Comparison of ENCODE assay signal across 29 mouse cellular contexts in genomic region chr4:132011619-132012018, GRCm38 (mm10).
A peak's percentile ranks its signal among the peaks of the same experiment; 100 is the strongest.
DNase-seq lines count a peak whose midpoint lies in the region; ATAC-seq and TF ChIP-seq lines count a peak whose summit lies in the region.
"Had no signal": no experiment of that assay in that cellular context is flagged by ENCODE, and none has a peak within 500 bp of the region (broad histone marks: within the 10 kb centered on the region; RNA-seq: fewer than 3 reads in every experiment).

No protein-coding gene starts in this region.

- H3K36me3 ChIP-seq in hindbrain, embryonic 12.5 days: peaks cover 6% of the 10 kb centered on the region; the same call in 1 of the 2 replicates
- H3K36me3 ChIP-seq in hindbrain, embryonic 16.5 days (ENCODE audit: control insufficient read depth, insufficient read depth, low read length): peaks cover 4% of the 10 kb centered on the region; the same call in 1 of the 2 replicates
- H3K36me3 ChIP-seq in neural tube, embryonic 13.5 days: peaks cover 6% of the 10 kb centered on the region
- H3K36me3 ChIP-seq: forebrain, embryonic 15.5 days had no signal

- WGBS in hindbrain, embryonic 12.5 days: 47% methylated on average over 3 of the region's 3 CpGs
- 58% methylated on average over 3 of the region's 3 CpGs for WGBS in hindbrain, embryonic 16.5 days
- WGBS in neural tube, embryonic 13.5 days: 49% methylated on average over 3 of the region's 3 CpGs

- no peak for TF ChIP-seq POLR2A in brain, embryonic 14.5 days (IDR thresholded peaks at IDR 0.05; ENCODE audit: borderline replicate concordance, extremely low read depth, insufficient read depth, insufficient read length, poor library complexity, severe bottlenecking)

- no peak for ATAC-seq in hindbrain, embryonic 12.5 days (ENCODE audit: low FRiP score)
- ATAC-seq in hindbrain, embryonic 16.5 days: no peak
- no peak for ATAC-seq in neural tube, embryonic 13.5 days (ENCODE audit: low read depth)
- no peak for ATAC-seq in megakaryocyte-erythroid progenitor cell, adult 5-6 weeks (replicated peaks; ENCODE audit: low FRiP score, low TSS enrichment, poor library complexity, severe bottlenecking)
- ATAC-seq: forebrain, embryonic 15.5 days; intestine, postnatal 0 days; midbrain, embryonic 16.5 days had no signal

- peak overlapping the region; percentile 52; the same call in 1 of the 2 replicates for H3K27ac ChIP-seq in hindbrain, embryonic 12.5 days
- no peak overlapping the region for H3K27ac ChIP-seq in hindbrain, embryonic 16.5 days (ENCODE audit: low read depth, low read length)
- H3K27ac ChIP-seq in neural tube, embryonic 13.5 days (replicated peaks): peak overlapping the region; percentile 47
- H3K27ac ChIP-seq: embryonic facial prominence, embryonic 12.5 days; forebrain, embryonic 10.5 days; forebrain, embryonic 15.5 days; liver, embryonic 15.5 days; neural tube, embryonic 12.5 days had no signal

- no peak overlapping the region for H3K4me3 ChIP-seq in hindbrain, embryonic 12.5 days
- no peak overlapping the region for H3K4me3 ChIP-seq in hindbrain, embryonic 16.5 days (ENCODE audit: low read length)
- no peak overlapping the region for H3K4me3 ChIP-seq in neural tube, embryonic 13.5 days
- H3K4me3 ChIP-seq: embryonic facial prominence, embryonic 12.5 days; forebrain, embryonic 10.5 days; forebrain, embryonic 15.5 days; liver, embryonic 15.5 days; neural tube, embryonic 12.5 days had no signal

- TF ChIP-seq CTCF in brain, embryonic 14.5 days (IDR thresholded peaks at IDR 0.05; ENCODE audit: borderline replicate concordance, extremely low read depth, insufficient read depth, insufficient read length): no peak

- H3K4me2 ChIP-seq in hindbrain, embryonic 12.5 days (replicated peaks): no peak overlapping the region
- no peak overlapping the region for H3K4me2 ChIP-seq in hindbrain, embryonic 16.5 days (ENCODE audit: low read length)
- no peak overlapping the region for H3K4me2 ChIP-seq in neural tube, embryonic 13.5 days
- H3K4me2 ChIP-seq: embryonic facial prominence, embryonic 12.5 days; forebrain, embryonic 15.5 days; heart, embryonic 11.5 days; liver, embryonic 15.5 days; lung, embryonic 14.5 days; neural tube, embryonic 12.5 days had no signal

- no peaks in the 10 kb centered on the region for H3K9me3 ChIP-seq in hindbrain, embryonic 12.5 days (replicated peaks)
- no peaks in the 10 kb centered on the region for H3K9me3 ChIP-seq in hindbrain, embryonic 16.5 days (ENCODE audit: control insufficient read depth, low read length)
- H3K9me3 ChIP-seq in neural tube, embryonic 13.5 days: no peaks in the 10 kb centered on the region
- H3K9me3 ChIP-seq: embryonic facial prominence, embryonic 12.5 days; forebrain, embryonic 10.5 days; forebrain, embryonic 15.5 days; G1E; liver, embryonic 15.5 days; neural tube, embryonic 12.5 days had no signal

- H3K4me1 ChIP-seq in hindbrain, embryonic 12.5 days: peaks cover 20% of the 10 kb centered on the region
- no peaks in the 10 kb centered on the region for H3K4me1 ChIP-seq in hindbrain, embryonic 16.5 days (ENCODE audit: control insufficient read depth, insufficient read depth, low read depth, low read length)
- H3K4me1 ChIP-seq in neural tube, embryonic 13.5 days (replicated peaks): peaks cover 18% of the 10 kb centered on the region

- no peak for DNase-seq in neural tube, embryonic 10.5 days (ENCODE audit: extremely low spot score, low spot score)
- DNase-seq in brain, embryonic 14.5 days (ENCODE audit: low read depth): peak; percentile 50
- DNase-seq: adrenal gland, postnatal 14 days; B cell, adult 2 months; cerebellum, adult 11-12 months; cerebellum, adult 9-11 months; gastrocnemius, postnatal 25 days; heart, adult 18-20 months; heart, postnatal 4 days; kidney, adult 9 months; kidney, postnatal 10 days; layer of hippocampus, adult 9-11 months; liver; lung, embryonic 14.5 days; lung, postnatal 14 days; right cerebral cortex, postnatal 14 days had no signal

- no peaks in the 10 kb centered on the region for H3K27me3 ChIP-seq in hindbrain, embryonic 12.5 days
- H3K27me3 ChIP-seq in hindbrain, embryonic 16.5 days (replicated peaks; ENCODE audit: control insufficient read depth, insufficient read depth, low read length): no peaks in the 10 kb centered on the region
- H3K27me3 ChIP-seq in neural tube, embryonic 13.5 days: no peaks in the 10 kb centered on the region
- H3K27me3 ChIP-seq: embryonic facial prominence, embryonic 12.5 days; forebrain, embryonic 15.5 days; liver, embryonic 15.5 days; neural tube, embryonic 12.5 days had no signal

- H3K9ac ChIP-seq in hindbrain, embryonic 12.5 days: no peak overlapping the region
- no peak overlapping the region for H3K9ac ChIP-seq in hindbrain, embryonic 16.5 days (ENCODE audit: low read depth, low read length)
- no peak overlapping the region for H3K9ac ChIP-seq in neural tube, embryonic 13.5 days
- H3K9ac ChIP-seq: embryonic facial prominence, embryonic 12.5 days; forebrain, embryonic 15.5 days; liver, embryonic 15.5 days; lung, embryonic 14.5 days; neural tube, embryonic 12.5 days had no signal
